Mouse (Mus musculus): Measurements from ENCODE around the gene Fat3. TPM values are rescaled to one million over a fixed set of nuclear protein-coding genes. Genes with fewer than 3 reads are reported as not detected.

The Fat3 gene
- polyA plus RNA-seq, 1 experiment, result 10.5 TPM

DNA sequence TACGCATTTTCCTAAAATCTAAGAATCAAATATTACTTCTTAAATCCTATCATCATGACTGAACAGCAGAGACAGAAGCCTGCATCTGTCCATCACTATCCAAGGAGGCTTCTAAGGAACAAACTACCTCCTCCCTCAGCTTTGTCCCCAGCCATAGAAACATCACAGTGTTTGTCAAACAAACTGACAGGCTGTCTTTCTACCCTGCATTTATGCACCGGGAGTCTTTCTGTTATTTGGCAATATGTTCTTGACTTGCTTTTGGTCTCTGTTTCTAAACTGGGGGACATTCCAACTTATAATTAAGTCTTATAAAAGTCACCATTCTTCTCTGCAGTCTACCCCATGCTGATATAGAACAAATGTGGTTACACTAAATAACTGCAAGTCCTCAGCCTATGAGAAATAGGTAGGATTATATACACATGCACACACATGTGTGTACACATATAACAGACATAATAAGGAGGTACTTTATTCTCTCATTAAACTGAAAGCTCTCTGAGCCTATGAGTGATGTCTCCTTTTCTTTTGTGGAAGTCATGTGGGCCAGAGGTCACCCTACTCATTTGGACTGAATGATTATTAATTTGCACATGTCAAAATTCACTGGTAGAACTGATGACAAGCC lies 244.4 kb downstream of the Fat3 start:
- H3K4me3 ChIP-seq (replicated peaks; ENCODE audit: insufficient read depth, low read depth, low read length), result no peak overlapping the region
- 83% methylated on average over 2 of the region's 2 CpGs for WGBS
- H3K27ac ChIP-seq (ENCODE audit: insufficient read depth, low read length), result no peak overlapping the region
- no peak for DNase-seq
- TF ChIP-seq CTCF (IDR thresholded peaks at IDR 0.05; ENCODE audit: borderline replicate concordance, insufficient read depth, low read depth, low read length) (no peak), POLR2A (IDR thresholded peaks at IDR 0.05; ENCODE audit: borderline replicate concordance, insufficient read depth, low read length) (no peak)
- no peaks in the 10 kb centered on the region for H3K4me1 ChIP-seq (ENCODE audit: control insufficient read depth, insufficient read depth, low read length)
- H3K27me3 ChIP-seq (ENCODE audit: control insufficient read depth, insufficient read depth, low read length), result no peaks in the 10 kb centered on the region

DNA sequence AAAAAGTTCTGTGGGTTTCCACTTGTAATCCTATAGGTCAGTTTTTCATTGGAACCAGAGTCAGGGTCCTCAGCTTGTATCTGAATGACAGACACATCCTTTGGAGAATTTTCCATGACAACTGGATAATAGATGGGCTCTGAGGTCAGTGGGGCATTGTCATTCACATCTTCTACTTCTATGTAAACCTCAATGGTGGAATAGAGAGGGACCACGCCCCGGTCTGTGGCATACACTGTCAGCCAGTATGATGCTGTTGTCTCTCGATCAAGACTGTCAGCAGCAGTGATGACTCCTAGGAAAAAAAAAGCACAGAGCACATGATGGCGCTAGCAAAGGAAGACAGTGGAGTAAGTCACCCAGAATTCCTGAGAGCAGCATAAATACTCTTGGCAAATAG lies 254.3 kb downstream of the Fat3 start:
- H3K4me1 ChIP-seq (ENCODE audit: control insufficient read depth, insufficient read depth, low read length), result peaks cover 3% of the 10 kb centered on the region; the same call in 1 of the 2 replicates
- H3K27me3 ChIP-seq (ENCODE audit: control insufficient read depth, insufficient read depth, low read length), result no peaks in the 10 kb centered on the region
- no peak overlapping the region for H3K27ac ChIP-seq (ENCODE audit: insufficient read depth, low read length)
- no peak for TF ChIP-seq CTCF (IDR thresholded peaks at IDR 0.05; ENCODE audit: borderline replicate concordance, insufficient read depth, low read depth, low read length)
- no peak for TF ChIP-seq POLR2A (IDR thresholded peaks at IDR 0.05; ENCODE audit: borderline replicate concordance, insufficient read depth, low read length)
- DNase-seq, result no peak
- no peak overlapping the region for H3K4me3 ChIP-seq (replicated peaks; ENCODE audit: insufficient read depth, low read depth, low read length)
- WGBS, result 86% methylated on average over 4 of the region's 4 CpGs

DNA sequence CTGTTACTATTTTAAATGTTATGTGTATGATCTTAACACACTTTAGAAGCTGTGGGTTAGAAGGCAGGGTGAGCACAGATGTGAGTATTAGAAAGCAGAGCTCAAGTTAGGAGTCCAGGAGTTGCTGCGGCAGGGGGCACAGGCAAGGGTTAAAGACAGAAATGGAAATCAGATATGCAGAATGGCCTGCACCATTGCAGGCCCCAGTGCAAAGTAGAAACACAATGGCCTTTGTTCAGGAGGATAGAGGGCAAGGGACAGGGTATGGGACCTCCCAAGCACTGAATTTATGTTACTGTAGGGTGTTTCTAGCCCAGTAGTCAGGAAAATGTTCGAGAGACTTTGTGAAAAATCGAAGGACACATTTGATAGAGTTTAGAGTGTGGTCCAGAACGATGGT lies 269.5 kb downstream of the Fat3 start:
- Histone ChIP-seq H3K4me1 (ENCODE audit: control insufficient read depth, insufficient read depth, low read length) (no peaks in the 10 kb centered on the region), H3K27me3 (ENCODE audit: control insufficient read depth, insufficient read depth, low read length) (no peaks in the 10 kb centered on the region), H3K27ac (ENCODE audit: insufficient read depth, low read length) (no peak overlapping the region), H3K4me3 (replicated peaks; ENCODE audit: insufficient read depth, low read depth, low read length) (no peak overlapping the region)
- no peak for DNase-seq
- 61% methylated on average over 4 of the region's 4 CpGs for WGBS
- TF ChIP-seq POLR2A (IDR thresholded peaks at IDR 0.05; ENCODE audit: borderline replicate concordance, insufficient read depth, low read length), result no peak

DNA sequence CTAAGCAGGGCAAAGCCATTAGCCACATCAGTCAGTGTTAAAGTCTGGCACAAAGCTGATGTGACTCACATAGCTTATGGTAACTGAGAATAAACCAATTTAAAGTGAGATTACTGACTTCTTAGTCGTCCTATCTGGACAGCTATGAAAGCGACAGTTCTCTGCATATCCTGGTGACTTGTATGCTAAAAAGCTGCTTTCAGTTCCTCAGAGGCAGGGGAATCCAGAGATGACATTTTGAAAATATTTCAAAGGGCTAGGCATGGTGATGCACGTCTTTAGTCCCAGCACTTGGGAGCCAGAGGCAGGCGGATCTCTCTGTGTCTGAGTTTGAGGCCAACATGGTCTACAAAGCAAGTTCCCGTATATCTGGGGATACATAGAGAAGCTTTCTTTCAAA lies 272.2 kb downstream of the Fat3 start:
- H3K4me3 ChIP-seq (replicated peaks; ENCODE audit: insufficient read depth, low read depth, low read length), result no peak overlapping the region
- WGBS, result 94% methylated on average over 5 of the region's 5 CpGs

DNA sequence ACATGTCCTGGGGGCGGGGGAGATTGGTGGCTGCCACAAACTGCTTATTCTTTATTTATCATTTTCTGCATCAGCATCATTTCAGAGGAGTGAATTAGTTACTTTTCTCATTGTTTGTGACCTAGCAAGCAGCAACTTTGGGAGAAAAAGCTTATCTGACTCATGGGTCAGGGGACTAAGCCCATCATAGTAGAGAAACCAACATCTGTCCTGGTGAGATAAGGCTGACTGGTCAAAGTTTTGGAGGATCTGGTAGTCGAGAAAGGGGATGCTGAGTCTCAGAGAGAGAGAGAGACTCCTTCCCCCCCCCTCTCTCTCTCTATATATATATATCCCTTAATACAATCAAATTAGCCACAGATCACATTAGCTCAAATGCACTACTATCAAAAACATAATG lies 273.7 kb downstream of the Fat3 start:
- WGBS, result 92% methylated on average over 2 of the region's 2 CpGs
- Histone ChIP-seq H3K27ac (ENCODE audit: insufficient read depth, low read length) (no peak overlapping the region), H3K27me3 (ENCODE audit: control insufficient read depth, insufficient read depth, low read length) (no peaks in the 10 kb centered on the region), H3K4me1 (ENCODE audit: control insufficient read depth, insufficient read depth, low read length) (peaks cover 2% of the 10 kb centered on the region; the same call in 1 of the 2 replicates), H3K4me3 (replicated peaks; ENCODE audit: insufficient read depth, low read depth, low read length) (no peak overlapping the region)
- DNase-seq, result no peak
- no peak for TF ChIP-seq CTCF (IDR thresholded peaks at IDR 0.05; ENCODE audit: borderline replicate concordance, insufficient read depth, low read depth, low read length)
- TF ChIP-seq POLR2A (IDR thresholded peaks at IDR 0.05; ENCODE audit: borderline replicate concordance, insufficient read depth, low read length), result no peak

More for the DNA sequence above, 272.2 kb downstream of the Fat3 start:
- no peak for DNase-seq
- no peaks in the 10 kb centered on the region for H3K27me3 ChIP-seq (ENCODE audit: control insufficient read depth, insufficient read depth, low read length)
- H3K4me1 ChIP-seq (ENCODE audit: control insufficient read depth, insufficient read depth, low read length), result no peaks in the 10 kb centered on the region
- TF ChIP-seq POLR2A (IDR thresholded peaks at IDR 0.05; ENCODE audit: borderline replicate concordance, insufficient read depth, low read length), result no peak
- TF ChIP-seq CTCF (IDR thresholded peaks at IDR 0.05; ENCODE audit: borderline replicate concordance, insufficient read depth, low read depth, low read length), result no peak
- H3K27ac ChIP-seq (ENCODE audit: insufficient read depth, low read length), result no peak overlapping the region

DNA sequence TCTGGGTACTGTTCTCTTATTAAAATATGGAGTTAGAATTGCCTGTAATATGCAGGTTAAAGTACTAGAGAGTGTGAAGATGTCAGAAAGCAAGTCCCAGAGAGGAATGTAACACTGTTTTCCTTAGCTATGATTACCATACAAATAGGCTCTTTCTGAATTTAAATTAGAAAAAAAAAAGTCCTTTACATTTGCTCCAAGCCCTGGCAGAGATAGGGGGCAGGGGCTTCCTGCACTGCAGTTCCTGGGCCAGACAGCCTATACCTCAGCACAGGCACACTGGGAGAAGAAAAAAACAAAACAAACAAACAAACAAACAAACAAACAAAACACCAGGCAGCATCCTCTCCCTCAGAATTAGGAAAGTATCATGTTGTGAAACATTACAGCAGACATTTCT lies 274.5 kb downstream of the Fat3 start:
- DNase-seq, result no peak
- TF ChIP-seq POLR2A (IDR thresholded peaks at IDR 0.05; ENCODE audit: borderline replicate concordance, insufficient read depth, low read length), result no peak
- TF ChIP-seq CTCF (IDR thresholded peaks at IDR 0.05; ENCODE audit: borderline replicate concordance, insufficient read depth, low read depth, low read length), result no peak
- H3K27ac ChIP-seq (ENCODE audit: insufficient read depth, low read length), result no peak overlapping the region
- H3K4me3 ChIP-seq (replicated peaks; ENCODE audit: insufficient read depth, low read depth, low read length), result no peak overlapping the region
- peaks cover 3% of the 10 kb centered on the region; the same call in 1 of the 2 replicates for H3K4me1 ChIP-seq (ENCODE audit: control insufficient read depth, insufficient read depth, low read length)
- no peaks in the 10 kb centered on the region for H3K27me3 ChIP-seq (ENCODE audit: control insufficient read depth, insufficient read depth, low read length)

DNA sequence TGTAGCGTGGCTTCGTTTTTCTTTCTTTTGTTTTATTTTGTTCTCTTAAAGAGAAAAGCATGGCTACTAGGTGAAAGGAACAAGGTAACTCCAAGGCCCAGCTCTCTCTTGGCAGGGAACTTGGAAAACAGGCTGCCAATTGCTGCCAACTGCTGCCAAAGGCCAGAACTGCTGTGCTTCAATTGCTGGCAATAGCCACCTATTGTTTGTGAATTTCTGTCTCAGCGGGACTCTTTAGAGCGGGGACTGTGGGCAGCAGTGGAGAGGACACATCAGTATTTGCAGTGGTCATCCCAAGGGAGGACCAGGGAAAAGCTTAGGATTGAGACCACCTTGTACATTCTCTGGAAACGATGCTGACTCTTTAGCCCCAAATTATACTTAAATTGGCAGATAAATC lies 279.2 kb downstream of the Fat3 start:
- Histone ChIP-seq H3K27me3 (ENCODE audit: control insufficient read depth, insufficient read depth, low read length) (no peaks in the 10 kb centered on the region), H3K4me3 (replicated peaks; ENCODE audit: insufficient read depth, low read depth, low read length) (no peak overlapping the region), H3K27ac (ENCODE audit: insufficient read depth, low read length) (no peak overlapping the region), H3K4me1 (ENCODE audit: control insufficient read depth, insufficient read depth, low read length) (peaks cover 3% of the 10 kb centered on the region; the same call in 1 of the 2 replicates)
- 14% methylated on average over 5 of the region's 5 CpGs for WGBS
- DNase-seq, result peak; percentile 77 to 84
- no peak for TF ChIP-seq CTCF (IDR thresholded peaks at IDR 0.05; ENCODE audit: borderline replicate concordance, insufficient read depth, low read depth, low read length)

DNA sequence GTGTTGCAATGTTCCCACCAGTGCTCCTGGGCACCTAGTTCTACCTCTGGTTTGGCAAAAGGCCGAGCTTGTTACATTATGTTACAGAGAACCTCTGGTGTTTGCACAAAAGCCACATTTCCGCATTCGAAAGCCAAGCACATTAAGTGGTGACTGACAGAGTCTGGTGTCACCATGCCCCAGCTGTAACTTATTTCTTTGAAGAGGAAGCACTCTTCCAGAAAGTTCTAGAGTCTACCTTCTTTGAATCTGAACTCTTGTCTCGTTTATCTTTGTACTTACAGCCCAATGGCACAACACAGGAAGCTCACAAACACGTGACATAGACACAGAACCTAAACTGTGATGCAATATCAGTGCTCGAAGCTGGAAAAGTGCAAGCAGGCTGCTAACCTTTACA lies 284.9 kb downstream of the Fat3 start:
- no peak overlapping the region for H3K4me3 ChIP-seq (replicated peaks; ENCODE audit: insufficient read depth, low read depth, low read length)
- no peak for DNase-seq
- H3K27ac ChIP-seq (ENCODE audit: insufficient read depth, low read length), result no peak overlapping the region
- H3K27me3 ChIP-seq (ENCODE audit: control insufficient read depth, insufficient read depth, low read length), result no peaks in the 10 kb centered on the region
- 92% methylated on average over 6 of the region's 6 CpGs for WGBS
- H3K4me1 ChIP-seq (ENCODE audit: control insufficient read depth, insufficient read depth, low read length), result peaks cover 11% of the 10 kb centered on the region
- TF ChIP-seq CTCF (IDR thresholded peaks at IDR 0.05; ENCODE audit: borderline replicate concordance, insufficient read depth, low read depth, low read length) (no peak), POLR2A (IDR thresholded peaks at IDR 0.05; ENCODE audit: borderline replicate concordance, insufficient read depth, low read length) (no peak)

All from cerebellum, adult 2 months (tissue).